ENCODE assay signal across 14 mouse cellular contexts in the genomic region with DNA sequence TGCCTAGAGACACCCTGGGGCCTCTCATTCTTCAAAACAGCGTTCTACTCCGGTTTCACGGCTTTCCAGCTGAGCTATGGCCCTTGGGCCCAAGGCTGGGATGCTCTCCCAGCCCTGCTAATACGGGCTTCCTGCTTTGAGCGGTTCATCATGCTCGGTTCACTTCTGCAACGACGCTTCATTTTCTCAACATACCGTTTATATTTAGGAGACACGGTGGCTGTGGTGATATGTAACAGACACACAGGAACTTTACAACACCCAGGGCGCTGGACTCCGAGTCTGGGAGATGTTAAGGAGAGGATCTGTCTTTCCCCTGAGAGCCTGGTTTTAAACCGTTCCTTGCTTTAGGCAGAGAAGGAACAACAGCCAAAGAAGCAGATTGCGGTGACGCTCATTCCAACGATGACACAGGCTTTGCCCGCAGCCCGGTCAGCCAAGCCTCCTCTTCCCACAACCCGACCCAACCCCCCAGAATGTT. TPM values are rescaled to one million over a fixed set of nuclear protein-coding genes. Genes with fewer than 3 reads are reported as not detected.
DNase-seq lines count a peak whose midpoint lies in the region; ATAC-seq and TF ChIP-seq lines count a peak whose summit lies in the region.
"Had no signal": no experiment of that assay in that cellular context is flagged by ENCODE, and none has a peak within 500 bp of the region (broad histone marks: within the 10 kb centered on the region; RNA-seq: fewer than 3 reads in every experiment).

No protein-coding gene starts in this region.

- TF ChIP-seq CTCF in lung, embryonic 14.5 days (IDR thresholded peaks at IDR 0.05; ENCODE audit: low read depth) = no peak

- 0 out of 2 replicates have a peak overlapping the region, but pooled peaks have one; percentile 23 for H3K27ac ChIP-seq in heart, embryonic 10.5 days
- no peak overlapping the region for H3K27ac ChIP-seq in lung, embryonic 14.5 days (ENCODE audit: low read depth)
- H3K27ac ChIP-seq in embryonic facial prominence, embryonic 15.5 days (replicated peaks) = peak overlapping the region; percentile 79
- H3K27ac ChIP-seq in stomach, embryonic 16.5 days (ENCODE audit: low read length) = peak overlapping the region; percentile 58
- H3K27ac ChIP-seq: gastrocnemius, adult 2 months; hindbrain, embryonic 15.5 days; kidney, embryonic 15.5 days; liver, embryonic 14.5 days had no signal

- 0 out of 2 replicates have a peak, but pooled peaks cover 9% of the 10 kb centered on the region for H3K9me3 ChIP-seq in heart, embryonic 10.5 days
- H3K9me3 ChIP-seq in lung, embryonic 14.5 days (ENCODE audit: low read depth, low read length) = no peaks in the 10 kb centered on the region
- no peaks in the 10 kb centered on the region for H3K9me3 ChIP-seq in embryonic facial prominence, embryonic 15.5 days (replicated peaks)
- no peaks in the 10 kb centered on the region for H3K9me3 ChIP-seq in stomach, embryonic 16.5 days (replicated peaks; ENCODE audit: control insufficient read depth, low read length)
- H3K9me3 ChIP-seq: hindbrain, embryonic 15.5 days had no signal

- no peak overlapping the region for H3K9ac ChIP-seq in lung, embryonic 14.5 days
- H3K9ac ChIP-seq in embryonic facial prominence, embryonic 15.5 days = no peak overlapping the region
- H3K9ac ChIP-seq in stomach, embryonic 16.5 days (ENCODE audit: low read length) = no peak overlapping the region
- H3K9ac ChIP-seq: hindbrain, embryonic 15.5 days; kidney, embryonic 15.5 days; liver, embryonic 14.5 days had no signal

- no peak overlapping the region for H3K4me3 ChIP-seq in heart, embryonic 10.5 days
- no peak overlapping the region for H3K4me3 ChIP-seq in lung, embryonic 14.5 days (ENCODE audit: low read depth, low read length)
- no peak overlapping the region for H3K4me3 ChIP-seq in embryonic facial prominence, embryonic 15.5 days (replicated peaks)
- H3K4me3 ChIP-seq in stomach, embryonic 16.5 days (replicated peaks; ENCODE audit: low read length) = no peak overlapping the region
- H3K4me3 ChIP-seq: gastrocnemius, adult 2 months; hindbrain, embryonic 15.5 days; kidney, embryonic 15.5 days had no signal

- DNase-seq in heart, embryonic 10.5 days (ENCODE audit: low spot score) = peak; percentile 71
- DNase-seq in heart, postnatal 14 days = no peak
- DNase-seq in lung, embryonic 14.5 days = peak; percentile 20
- no peak for DNase-seq in lung, adult 18-20 months
- no peak for DNase-seq in spleen, postnatal 36 days (ENCODE audit: low spot score in 2 of 2)
- DNase-seq in gastrocnemius, adult 8-10 months (ENCODE audit: low spot score in 2 of 2) = no peak
- DNase-seq: gastrocnemius, adult 2 months; thymus, adult 18-20 months had no signal

- no peak overlapping the region for H3K4me2 ChIP-seq in lung, embryonic 14.5 days
- no peak overlapping the region; the same call in 1 of the 2 replicates for H3K4me2 ChIP-seq in embryonic facial prominence, embryonic 15.5 days (replicated peaks)
- no peak overlapping the region for H3K4me2 ChIP-seq in stomach, embryonic 16.5 days (ENCODE audit: low read depth, low read length)
- H3K4me2 ChIP-seq: hindbrain, embryonic 15.5 days; kidney, embryonic 15.5 days had no signal

- no peak for ATAC-seq in lung, embryonic 14.5 days (ENCODE audit: insufficient read depth)
- ATAC-seq in embryonic facial prominence, embryonic 15.5 days (ENCODE audit: insufficient number of reproducible peaks, low FRiP score, low TSS enrichment, low read depth) = peak; percentile 78
- ATAC-seq in stomach, embryonic 16.5 days (ENCODE audit: insufficient read depth, low FRiP score) = peak; percentile 65; the same call in 1 of the 2 replicates

- no peaks in the 10 kb centered on the region for H3K36me3 ChIP-seq in heart, embryonic 10.5 days
- H3K36me3 ChIP-seq in lung, embryonic 14.5 days (ENCODE audit: insufficient read depth) = no peaks in the 10 kb centered on the region
- no peaks in the 10 kb centered on the region for H3K36me3 ChIP-seq in embryonic facial prominence, embryonic 15.5 days
- no peaks in the 10 kb centered on the region for H3K36me3 ChIP-seq in stomach, embryonic 16.5 days (ENCODE audit: control insufficient read depth, insufficient read depth, low read length)
- H3K36me3 ChIP-seq: hindbrain, embryonic 15.5 days; kidney, embryonic 15.5 days had no signal

- WGBS in heart, embryonic 10.5 days = 46% methylated on average over 19 of the region's 19 CpGs
- 45% methylated on average over 19 of the region's 19 CpGs for WGBS in lung, embryonic 14.5 days
- 28% methylated on average over 19 of the region's 19 CpGs for WGBS in embryonic facial prominence, embryonic 15.5 days
- WGBS in stomach, embryonic 16.5 days = 50% methylated on average over 19 of the region's 19 CpGs

- no peaks in the 10 kb centered on the region for H3K27me3 ChIP-seq in heart, embryonic 10.5 days (ENCODE audit: insufficient read depth, poor library complexity, severe bottlenecking)
- H3K27me3 ChIP-seq in lung, embryonic 14.5 days (ENCODE audit: insufficient read depth, low read length) = no peaks in the 10 kb centered on the region
- H3K27me3 ChIP-seq in embryonic facial prominence, embryonic 15.5 days = no peaks in the 10 kb centered on the region
- no peaks in the 10 kb centered on the region for H3K27me3 ChIP-seq in stomach, embryonic 16.5 days (ENCODE audit: control insufficient read depth, insufficient read depth, low read length)
- H3K27me3 ChIP-seq: hindbrain, embryonic 15.5 days; kidney, embryonic 15.5 days had no signal

- intact Hi-C loops in heart, postnatal 14 days (cut with DNase I) = no loop called here

- H3K4me1 ChIP-seq in heart, embryonic 10.5 days = peaks cover 15% of the 10 kb centered on the region
- no peaks in the 10 kb centered on the region for H3K4me1 ChIP-seq in lung, embryonic 14.5 days (ENCODE audit: insufficient read depth)
- peaks cover 16% of the 10 kb centered on the region for H3K4me1 ChIP-seq in embryonic facial prominence, embryonic 15.5 days
- no peaks in the 10 kb centered on the region for H3K4me1 ChIP-seq in stomach, embryonic 16.5 days (ENCODE audit: control insufficient read depth, insufficient read depth, low read length)
- H3K4me1 ChIP-seq: hindbrain, embryonic 15.5 days; kidney, embryonic 15.5 days had no signal

RNA-seq across cellular contexts. Expression of a gene that starts 15.1 kb away (rescaled TPM):
- polyA plus RNA-seq in heart, embryonic 10.5 days (2016; fragmentation: Nextera tagmentation; extraction: Ambion mirVana) = 28.5 and 33.4 TPM in 2 replicates
- total RNA-seq in heart, postnatal 14 days (2021) = 10 to 100 TPM; 16.7 to 19.9 TPM
- 22.7 and 26.9 TPM in 2 replicates for polyA plus RNA-seq in lung, embryonic 14.5 days (2014; fragmentation: Nextera tagmentation; extraction: Ambion mirVana)
- polyA plus RNA-seq in embryonic facial prominence, embryonic 15.5 days (2015; fragmentation: Nextera tagmentation; extraction: Ambion mirVana) = 40.2 TPM in 2 replicates
- 20.2 and 21.7 TPM in 2 replicates for polyA plus RNA-seq in stomach, embryonic 16.5 days (2015; fragmentation: Nextera tagmentation; extraction: Ambion mirVana)
- total RNA-seq in gastrocnemius, adult 8-10 months (2022) = 1 to 10 TPM; 2.6 to 4.0 (median 3.5) TPM
- total RNA-seq: monocyte, adult 5-6 weeks had no signal

Comparison
In these comparisons a context has a peak if more than half of its experiments do, and no peak if none do; other contexts are left out.
1. DNase-seq: peak in heart, embryonic 10.5 days (single experiment) and lung, embryonic 14.5 days (single experiment); none in heart, postnatal 14 days (0 of 2), lung, adult 18-20 months (0 of 2), spleen, postnatal 36 days (0 of 2) and gastrocnemius, adult 8-10 months (0 of 2).